Mouse (Mus musculus) intestine, embryonic 14.5 days (tissue): ENCODE data around the gene Tent4a. TPM values are rescaled to one million over a fixed set of nuclear protein-coding genes. Genes with fewer than 3 reads are reported as not detected.

Experiments
- ATAC-seq: fragments of 200-750 bp; cut with Nextera tagmentation; replicated peaks from 2 replicates; pipeline ENCODE4 v1.8.0; 2017; ENCODE audit warnings: low read depth, moderate number of reproducible peaks, moderate TSS enrichment, moderate library complexity; ENCODE audit not compliant: low FRiP score, low TSS enrichment
- DNase-seq: peaks from one replicate; pipeline ENCODE4 v3.0.0-alpha.2; 2018; ENCODE audit warnings: low spot score
- H3K27ac ChIP-seq: fragments of 300-500 bp; sonication (generic); 2 replicates; pipeline ENCODE4 v1.5.1; 2014; ENCODE audit warnings: low read depth, mild to moderate bottlenecking, control low read depth
- H3K27me3 ChIP-seq: fragments of 300-500 bp; sonication (generic); replicated peaks from 2 replicates; pipeline ENCODE4 v1.6.1; 2014; ENCODE audit warnings: low read length, control low read depth; ENCODE audit not compliant: control insufficient read depth, insufficient read depth
- H3K36me3 ChIP-seq: fragments of 300-500 bp; sonication (generic); 2 replicates; pipeline ENCODE4 v1.6.1; 2014; ENCODE audit warnings: low read length, control low read depth; ENCODE audit not compliant: control insufficient read depth, insufficient read depth
- H3K4me1 ChIP-seq: fragments of 300-500 bp; sonication (generic); replicated peaks from 2 replicates; pipeline ENCODE4 v1.6.1; 2014; ENCODE audit warnings: low read length, control low read depth, mixed read lengths; ENCODE audit not compliant: control insufficient read depth, insufficient read depth
- H3K4me2 ChIP-seq: fragments of 300-500 bp; sonication (generic); 2 replicates; pipeline ENCODE4 v1.6.1; 2014; ENCODE audit warnings: low read length
- H3K4me3 ChIP-seq: fragments of 300-500 bp; sonication (generic); 2 replicates; pipeline ENCODE4 v1.5.1; 2014; ENCODE audit warnings: low read depth, low read length, control low read depth, mixed read lengths
- H3K9ac ChIP-seq: fragments of 300-500 bp; sonication (generic); 2 replicates; pipeline ENCODE4 v1.6.1; 2014; ENCODE audit warnings: mild to moderate bottlenecking, low read length
- H3K9me3 ChIP-seq: fragments of 300-500 bp; sonication (generic); 2 replicates; pipeline ENCODE4 v1.6.1; 2016; ENCODE audit warnings: low read length, control low read depth; ENCODE audit not compliant: control insufficient read depth
- WGBS: fragments of 180-500 bp; shearing (Covaris S2); extraction: QIAGEN DNeasy Blood & Tissue Kit; methylation state at CpG from one replicate; pipeline ENCODE4 v1.1.7; 2014; 5-methylcytosine and 5-hydroxymethylcytosine counted together
- polyA plus RNA-seq: library from polyadenylated mRNA; unstranded; fragments of >200 nt; fragmentation: Nextera tagmentation; extraction: Ambion mirVana; gene quantifications from 2 replicates; pipeline ENCODE4 v1.2.1, GENCODE M21; 2014

Gene Tent4a
- polyA plus RNA-seq, 1 experiment from 2014 or later, result 6.8 TPM

DNA sequence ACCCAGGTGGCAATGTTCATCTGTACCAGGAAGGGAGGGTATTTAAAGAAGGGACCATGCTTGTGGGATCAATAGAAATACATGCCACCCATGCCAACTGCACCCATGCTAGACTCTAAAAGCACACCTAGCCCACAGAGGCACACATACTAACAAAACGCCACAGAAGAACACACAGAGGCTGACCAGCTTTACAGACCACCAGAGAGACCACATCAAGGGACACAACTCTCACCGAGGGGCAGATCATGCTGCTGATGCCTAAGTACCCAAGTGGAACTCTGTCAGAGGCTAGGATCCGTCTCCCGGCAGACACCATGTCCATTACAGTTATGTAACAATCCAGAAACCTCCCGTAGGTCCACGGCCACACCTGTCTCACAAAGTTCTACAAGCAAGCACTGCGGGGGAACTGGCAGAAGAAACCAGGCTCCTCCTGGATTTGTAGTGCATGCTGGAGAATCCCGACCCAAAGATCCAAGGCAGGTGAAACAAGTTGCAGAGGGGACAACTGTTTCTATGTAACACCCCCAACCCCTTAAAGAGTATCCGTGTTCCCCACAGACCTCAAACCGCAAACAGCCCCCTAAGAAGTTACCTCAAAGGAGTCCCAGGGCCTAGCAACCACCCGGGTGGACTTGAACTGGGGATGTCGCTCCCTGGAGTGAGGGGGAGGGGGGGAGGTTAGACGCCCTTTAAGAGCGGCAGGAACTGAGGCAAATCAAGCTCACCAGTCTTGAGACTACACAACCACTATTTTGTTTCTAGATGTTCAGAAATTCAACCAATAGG lies 2.1 kb downstream of the Tent4a start:
- no peak for ATAC-seq
- Histone ChIP-seq H3K9me3 (no peaks in the 10 kb centered on the region), H3K27ac (no peak overlapping the region), H3K4me3 (peak overlapping the region; percentile 96), H3K4me2 (peak overlapping the region; percentile 85), H3K27me3 (no peaks in the 10 kb centered on the region), H3K36me3 (peaks cover 12% of the 10 kb centered on the region; the same call in 1 of the 2 replicates), H3K4me1 (peaks cover 36% of the 10 kb centered on the region), H3K9ac (peak overlapping the region; percentile 88)
- WGBS, result 17% methylated on average over 14 of the region's 14 CpGs
- DNase-seq, result no peak

DNA sequence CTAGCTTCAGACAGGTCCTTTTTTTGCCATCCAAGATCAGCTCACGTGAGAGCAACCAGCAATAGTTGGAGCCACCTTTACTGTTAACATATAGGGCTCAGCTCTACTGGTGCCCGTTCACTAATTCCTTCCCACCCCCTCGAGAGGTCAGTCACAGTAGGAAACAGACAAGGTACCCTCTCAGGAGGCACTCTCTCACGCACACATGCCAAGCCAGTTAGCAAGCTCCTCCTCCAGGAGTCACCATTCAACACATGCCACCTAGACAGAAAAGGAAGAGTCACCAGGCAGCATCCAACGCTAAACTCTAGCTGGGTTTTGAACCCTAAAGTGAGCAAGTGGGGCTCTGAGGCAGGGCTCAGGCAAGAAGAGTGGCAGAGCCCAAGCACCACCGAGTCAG lies 3.0 kb downstream of the Tent4a start:
- Histone ChIP-seq H3K9me3 (no peaks in the 10 kb centered on the region), H3K36me3 (peaks cover 12% of the 10 kb centered on the region; the same call in 1 of the 2 replicates), H3K4me3 (peak overlapping the region; percentile 96; the same call in 1 of the 2 replicates), H3K4me1 (peaks cover 39% of the 10 kb centered on the region), H3K9ac (no peak overlapping the region), H3K4me2 (peak overlapping the region; percentile 85), H3K27me3 (no peaks in the 10 kb centered on the region), H3K27ac (no peak overlapping the region)
- ATAC-seq (no peak), DNase-seq (no peak)
- 48% methylated on average over 6 of the region's 6 CpGs for WGBS

DNA sequence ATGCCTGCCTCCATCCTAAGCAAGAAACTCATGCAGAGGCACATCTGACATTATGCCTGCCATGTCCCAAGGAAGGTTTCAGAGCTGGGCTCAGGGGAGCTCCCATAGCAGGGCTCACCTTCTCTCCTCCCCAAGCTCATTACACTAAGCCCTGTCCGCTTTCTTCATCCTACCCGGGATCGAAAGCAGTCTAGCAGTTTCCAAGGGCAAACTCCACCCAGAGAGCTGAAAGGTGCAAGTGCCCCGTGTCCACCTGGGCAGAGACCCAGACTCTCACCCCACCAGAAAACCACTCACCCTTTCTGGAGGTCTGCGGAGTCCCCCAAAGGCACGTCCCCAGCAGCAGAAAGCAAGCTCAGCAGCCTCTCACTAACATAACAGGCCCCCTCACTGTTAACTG lies 3.5 kb downstream of the Tent4a start:
- H3K9me3 ChIP-seq, result no peaks in the 10 kb centered on the region
- DNase-seq (no peak), ATAC-seq (no peak)
- H3K27me3 ChIP-seq, result no peaks in the 10 kb centered on the region
- peaks cover 12% of the 10 kb centered on the region; the same call in 1 of the 2 replicates for H3K36me3 ChIP-seq
- H3K27ac ChIP-seq, result no peak overlapping the region
- H3K4me3 ChIP-seq, result no peak overlapping the region
- peaks cover 39% of the 10 kb centered on the region for H3K4me1 ChIP-seq
- 92% methylated on average over 6 of the region's 6 CpGs for WGBS
- H3K4me2 ChIP-seq, result peak overlapping the region; percentile 85
- no peak overlapping the region for H3K9ac ChIP-seq

DNA sequence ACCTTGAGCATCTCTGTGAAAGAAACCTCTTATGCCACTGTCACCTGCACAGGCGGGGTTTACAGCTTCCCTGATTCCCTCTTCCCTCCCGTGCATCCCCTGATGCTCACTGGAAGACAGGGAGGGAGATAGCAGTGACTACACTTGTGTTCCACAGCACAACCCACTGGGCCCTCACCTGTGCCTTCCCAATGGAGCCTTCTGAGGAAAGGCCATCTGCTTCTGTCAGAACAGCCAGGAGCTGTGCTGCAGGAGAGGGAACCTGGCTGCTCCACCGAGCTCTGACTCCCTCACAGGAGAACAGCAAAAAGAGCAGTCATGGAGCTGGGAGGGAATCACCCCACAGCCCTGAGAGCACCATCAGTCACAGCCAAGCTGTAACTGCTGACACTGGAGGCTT lies 4.3 kb downstream of the Tent4a start:
- Histone ChIP-seq H3K27me3 (no peaks in the 10 kb centered on the region), H3K9ac (no peak overlapping the region), H3K4me1 (peaks cover 36% of the 10 kb centered on the region), H3K4me3 (no peak overlapping the region), H3K9me3 (no peaks in the 10 kb centered on the region), H3K4me2 (no peak overlapping the region), H3K27ac (no peak overlapping the region), H3K36me3 (peaks cover 12% of the 10 kb centered on the region; the same call in 1 of the 2 replicates)
- ATAC-seq, result no peak
- no peak for DNase-seq
- WGBS, result 81% methylated on average over 3 of the region's 3 CpGs

DNA sequence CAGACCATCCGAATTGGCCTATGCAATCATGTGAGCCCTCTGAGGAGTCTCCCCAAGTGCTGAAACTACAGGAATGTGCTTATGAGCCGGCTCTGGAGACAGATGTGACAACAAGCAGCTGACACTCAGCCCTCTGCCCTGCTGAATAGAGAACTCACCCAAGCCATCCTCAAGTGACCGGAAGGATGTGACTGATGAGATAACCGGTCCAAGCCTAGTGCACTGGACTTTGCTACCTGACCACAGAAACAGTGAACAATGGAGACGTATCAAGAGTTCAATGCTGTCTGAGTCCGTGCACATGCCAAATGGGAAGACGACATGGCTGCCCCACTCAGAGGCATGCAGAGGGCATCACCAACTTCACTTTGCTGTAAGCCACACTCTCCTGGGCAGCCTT lies 5.9 kb downstream of the Tent4a start:
- Histone ChIP-seq H3K9me3 (no peaks in the 10 kb centered on the region), H3K36me3 (peaks cover 12% of the 10 kb centered on the region; the same call in 1 of the 2 replicates), H3K27ac (no peak overlapping the region), H3K4me2 (no peak overlapping the region), H3K9ac (no peak overlapping the region), H3K27me3 (no peaks in the 10 kb centered on the region), H3K4me1 (peaks cover 51% of the 10 kb centered on the region), H3K4me3 (no peak overlapping the region)
- no peak for ATAC-seq
- WGBS, result 81% methylated on average over 7 of the region's 7 CpGs
- no peak for DNase-seq

DNA sequence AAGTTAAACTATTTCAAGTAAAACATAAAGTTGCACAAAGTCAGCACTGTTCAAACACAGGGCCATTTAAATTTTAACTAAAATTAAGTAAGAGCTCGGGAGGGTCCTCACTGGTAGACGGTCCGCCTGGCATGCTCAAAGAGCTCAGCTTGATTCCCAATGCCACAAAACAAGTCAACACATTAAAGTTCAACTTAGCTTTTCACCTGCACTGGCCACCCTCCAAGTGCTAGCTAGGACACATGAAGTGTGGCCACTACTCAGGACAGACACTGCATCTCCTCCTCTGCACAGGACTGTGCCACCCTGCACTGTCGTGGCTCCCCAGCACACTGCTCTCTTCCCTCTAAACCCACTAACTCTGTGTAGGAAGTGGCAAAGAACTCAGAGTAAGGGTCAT lies 8.6 kb downstream of the Tent4a start:
- no peaks in the 10 kb centered on the region for H3K9me3 ChIP-seq
- H3K36me3 ChIP-seq, result peaks cover 12% of the 10 kb centered on the region; the same call in 1 of the 2 replicates
- H3K4me1 ChIP-seq, result peaks cover 37% of the 10 kb centered on the region
- no peak for DNase-seq
- WGBS, result 72% methylated on average over 4 of the region's 4 CpGs
- no peak for ATAC-seq
- no peak overlapping the region for H3K27ac ChIP-seq
- no peak overlapping the region for H3K4me2 ChIP-seq
- H3K4me3 ChIP-seq, result no peak overlapping the region
- no peak overlapping the region for H3K9ac ChIP-seq
- no peaks in the 10 kb centered on the region for H3K27me3 ChIP-seq

DNA sequence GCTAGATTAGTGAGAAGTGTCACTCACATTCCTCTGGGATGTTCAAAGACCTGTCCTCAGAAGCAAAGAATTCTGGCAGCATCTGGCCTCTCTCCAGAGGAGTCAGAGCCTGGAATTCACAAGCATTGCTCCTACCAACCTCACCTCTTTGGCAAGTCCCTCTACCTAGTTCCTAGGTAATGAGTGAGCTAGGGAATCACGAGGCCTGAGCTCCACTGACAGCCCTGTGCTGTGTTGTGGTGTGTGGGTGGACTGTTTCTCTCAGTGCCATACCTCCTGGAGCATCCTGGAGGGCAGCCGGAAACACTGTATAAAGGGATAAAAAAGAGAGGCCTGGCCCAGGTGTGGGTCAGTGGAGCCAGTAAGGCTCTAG lies 10.3 kb downstream of the Tent4a start:
- no peaks in the 10 kb centered on the region for H3K9me3 ChIP-seq
- ATAC-seq, result no peak
- peaks cover 34% of the 10 kb centered on the region for H3K4me1 ChIP-seq
- no peak for DNase-seq
- no peaks in the 10 kb centered on the region for H3K27me3 ChIP-seq
- no peak overlapping the region for H3K9ac ChIP-seq
- 66% methylated on average over 2 of the region's 2 CpGs for WGBS
- H3K27ac ChIP-seq, result no peak overlapping the region
- no peak overlapping the region for H3K4me2 ChIP-seq
- H3K36me3 ChIP-seq, result peaks cover 4% of the 10 kb centered on the region; the same call in 1 of the 2 replicates
- H3K4me3 ChIP-seq, result no peak overlapping the region

DNA sequence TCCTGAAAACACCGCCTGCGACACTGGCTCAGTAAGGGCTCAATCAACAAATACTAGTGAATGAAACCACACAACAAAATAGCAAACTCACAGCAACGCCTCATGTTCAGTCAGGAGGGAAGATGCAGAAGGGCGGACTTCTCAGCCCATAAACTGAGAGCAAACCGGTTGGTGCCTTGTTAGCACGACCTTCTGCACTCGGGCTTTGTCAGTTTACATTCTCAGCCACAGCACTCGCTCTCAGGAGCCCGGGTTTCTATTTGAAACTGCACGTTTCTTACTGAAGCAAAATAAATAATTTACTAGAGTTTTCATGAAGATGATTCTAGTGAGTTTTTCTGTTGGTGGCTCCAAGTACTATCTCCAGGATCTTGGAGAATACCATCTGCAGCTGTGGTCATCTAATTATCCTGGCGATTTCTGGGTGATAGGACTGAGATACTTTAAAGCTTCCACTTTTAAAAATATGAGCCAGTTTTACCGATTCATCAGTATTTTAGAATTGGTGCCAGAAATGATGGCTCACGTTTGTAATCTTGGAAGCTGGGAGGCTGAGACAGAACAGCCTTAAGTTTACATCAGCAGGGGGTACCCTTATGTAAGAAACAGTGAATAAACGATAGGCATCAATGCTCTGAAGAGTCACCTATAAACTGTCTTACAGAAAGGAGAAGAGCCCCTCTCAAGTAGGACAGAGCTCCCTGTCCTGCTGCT lies 10.8 kb downstream of the Tent4a start:
- no peaks in the 10 kb centered on the region for H3K9me3 ChIP-seq
- peaks cover 2% of the 10 kb centered on the region; the same call in 1 of the 2 replicates for H3K36me3 ChIP-seq
- no peak overlapping the region for H3K4me2 ChIP-seq
- no peak for DNase-seq
- 35% methylated on average over 14 of the region's 14 CpGs for WGBS
- H3K9ac ChIP-seq, result no peak overlapping the region
- H3K27ac ChIP-seq, result no peak overlapping the region
- ATAC-seq, result no peak
- H3K4me1 ChIP-seq, result peaks cover 32% of the 10 kb centered on the region
- H3K27me3 ChIP-seq, result no peaks in the 10 kb centered on the region
- no peak overlapping the region for H3K4me3 ChIP-seq
